Mouse (Mus musculus) left cerebral cortex, adult 2 months (tissue): Measurements from ENCODE around the gene Ppp2r5a. TPM values are rescaled to one million over a fixed set of nuclear protein-coding genes. Genes with fewer than 3 reads are reported as not detected.

ENCODE experiments used
- DNase-seq, 2 experiments: peaks; one replicate each; pipeline ENCODE4 v3.0.0; 2021 to 2022; ENCODE audit warnings: low spot score in 2 of 2, mixed read lengths in 1 of 2; ENCODE audit errors: extremely low spot score in 1 of 2
- H3K27ac ChIP-seq: fragments of 200-600 bp; 2 replicates; pipeline ENCODE4 v1.8.1; 2022
- H3K4me3 ChIP-seq: fragments of 200-600 bp; 2 replicates; pipeline ENCODE4 v1.8.1; 2022
- CTCF ChIP-seq: fragments of 200-600 bp; IDR thresholded peaks from 2 replicates; pipeline ENCODE4 v1.8.1; 2022; ENCODE audit warnings: antibody characterized with exemption, mild to moderate bottlenecking, moderate library complexity
- intact Hi-C: fragments of 180-260 bp; cut with DNase I; formaldehyde crosslinking; loops from one replicate; pipeline ENCODE4 v1.15.1; 2025
- total RNA-seq, 2 experiments: library from RNA; stranded (reverse); gene quantifications; 2 replicates each; pipeline ENCODE4 v1.2.3; 2021

Ppp2r5a gene
- total RNA-seq, 2 experiments from 2014 or later = 91.8 to 94.5 TPM

GRCm38 (mm10) chr1:191340530-191340929 is 62.5 kb downstream of the Ppp2r5a start:
- no peak overlapping the region for H3K27ac ChIP-seq
- no peak for DNase-seq
- intact Hi-C loops = no loop called here
- no peak overlapping the region for H3K4me3 ChIP-seq
- TF ChIP-seq CTCF = no peak

- DNase-seq = no peak
- intact Hi-C loops = no loop called here
- Histone ChIP-seq H3K4me3 (no peak overlapping the region), H3K27ac (no peak overlapping the region)
- no peak for TF ChIP-seq CTCF
These were observed 63.2 kb downstream of the Ppp2r5a start for GRCm38 (mm10) chr1:191339876-191340275.

GRCm38 (mm10) chr1:191334500-191334899 is 68.6 kb downstream of the Ppp2r5a start:
- Histone ChIP-seq H3K27ac (no peak overlapping the region), H3K4me3 (no peak overlapping the region)
- intact Hi-C loops = no loop called here
- TF ChIP-seq CTCF = no peak
- DNase-seq = no peak

GRCm38 (mm10) chr1:191330356-191330755 is 72.7 kb downstream of the Ppp2r5a start:
- intact Hi-C loops = no loop called here
- no peak overlapping the region for H3K4me3 ChIP-seq
- no peak for TF ChIP-seq CTCF
- DNase-seq = no peak
- no peak overlapping the region for H3K27ac ChIP-seq

GRCm38 (mm10) chr1:191328019-191328441 is 75.0 kb downstream of the Ppp2r5a start:
- no peak overlapping the region for H3K4me3 ChIP-seq
- intact Hi-C loops = no loop called here
- no peak for TF ChIP-seq CTCF
- no peak overlapping the region for H3K27ac ChIP-seq
- DNase-seq = no peak

- TF ChIP-seq CTCF = no peak
- Histone ChIP-seq H3K27ac (no peak overlapping the region), H3K4me3 (peak overlapping the region; percentile 100; the same call in 1 of the 2 replicates)
- intact Hi-C loops = no loop called here
- DNase-seq = no peak
These were observed 75.8 kb downstream of the Ppp2r5a start for GRCm38 (mm10) chr1:191327258-191327657.

- TF ChIP-seq CTCF = no peak
- Histone ChIP-seq H3K27ac (peak overlapping the region; percentile 79), H3K4me3 (peak overlapping the region; percentile 100)
- intact Hi-C loops = no loop called here
- peak in 1 of 2 experiments; percentile 40 for DNase-seq
These were observed 76.7 kb downstream of the Ppp2r5a start for GRCm38 (mm10) chr1:191326233-191326882.

- peak within 1 kb of the TSS; percentile 79 for H3K27ac ChIP-seq
- intact Hi-C loops = no loop called here
- DNase-seq = peak; percentile 95
- TF ChIP-seq CTCF = no peak; the same call in 1 of the 2 replicates
- H3K4me3 ChIP-seq = peak within 1 kb of the TSS; percentile 100
These were observed 77.3 kb downstream of the Ppp2r5a start, which contains the start of gene Tmem206 for GRCm38 (mm10) chr1:191325726-191326232. TSS of gene Tmem206 (plus strand) at chr1:191325912.

- H3K27ac ChIP-seq = peak overlapping the region; percentile 77
- DNase-seq = no peak
- no peak for TF ChIP-seq CTCF
- peak overlapping the region; percentile 100 for H3K4me3 ChIP-seq
- intact Hi-C loops = no loop called here
These were observed 78.1 kb downstream of the Ppp2r5a start for GRCm38 (mm10) chr1:191324733-191325590.

- TF ChIP-seq CTCF = no peak
- no peak overlapping the region for H3K27ac ChIP-seq
- no peak overlapping the region for H3K4me3 ChIP-seq
- intact Hi-C loops = no loop called here
- DNase-seq = no peak
These were observed 79.7 kb downstream of the Ppp2r5a start for GRCm38 (mm10) chr1:191323381-191323780.

GRCm38 (mm10) chr1:191318686-191319085 is 84.4 kb downstream of the Ppp2r5a start:
- intact Hi-C loops = loop anchor here (5.0 kb wide), 1 partner anchor 74 kb away; no protein-coding TSS in a partner anchor

GRCm38 (mm10) chr1:191317591-191318196 is 85.4 kb downstream of the Ppp2r5a start, which contains the start of gene Nenf:
TSS of gene Nenf (minus strand) at chr1:191318194.
- peak within 1 kb of the TSS; percentile 65 for H3K4me3 ChIP-seq
- intact Hi-C loops = loop anchor here (2.0 to 5.0 kb wide), 2 partner anchors 75 to 499 kb away; no protein-coding TSS in a partner anchor
- peak; percentile 69 to 72 for DNase-seq
- peak; percentile 44 for TF ChIP-seq CTCF
- peak within 1 kb of the TSS; percentile 87 for H3K27ac ChIP-seq

More at GRCm38 (mm10) chr1:191318686-191319085, 84.4 kb downstream of the Ppp2r5a start:
- Histone ChIP-seq H3K27ac (no peak overlapping the region), H3K4me3 (no peak overlapping the region)
- DNase-seq = no peak
- TF ChIP-seq CTCF = no peak
